ENCODE assay signal across 7 mouse cellular contexts in genomic region chr1:133492291-133492985, GRCm38 (mm10).
A peak's percentile ranks its signal among the peaks of the same experiment; 100 is the strongest.
DNase-seq lines count a peak whose midpoint lies in the region; ATAC-seq lines count a peak whose summit lies in the region.

No protein-coding gene starts in this region.

- peak; percentile 98 for DNase-seq in ZHBTc4 (ENCODE audit: low read depth, low spot score)
- DNase-seq in embryonic facial prominence, embryonic 10.5 days (ENCODE audit: low spot score) = peak; percentile 70
- peak; percentile 46 for DNase-seq in layer of hippocampus, adult 8-10 months (ENCODE audit: low spot score in 2 of 2)
- DNase-seq in spleen, adult 18-20 months = no peak

- H3K36me3 ChIP-seq in embryonic facial prominence, embryonic 10.5 days (replicated peaks) = no peaks in the 10 kb centered on the region
- H3K36me3 ChIP-seq in heart, embryonic 14.5 days (ENCODE audit: control insufficient read depth, insufficient read depth, low read length) = no peaks in the 10 kb centered on the region
- no peaks in the 10 kb centered on the region for H3K36me3 ChIP-seq in liver, embryonic 15.5 days (replicated peaks)
- H3K36me3 ChIP-seq in neural tube, embryonic 14.5 days (ENCODE audit: control insufficient read depth, insufficient read depth, low read length) = no peaks in the 10 kb centered on the region

- peak; percentile 59; the same call in 1 of the 2 replicates for ATAC-seq in heart, embryonic 14.5 days (ENCODE audit: insufficient number of reproducible peaks, insufficient read depth, low FRiP score, low read depth)
- no peak for ATAC-seq in liver, embryonic 15.5 days (ENCODE audit: insufficient read depth)
- peak; percentile 90 for ATAC-seq in neural tube, embryonic 14.5 days (ENCODE audit: low read depth)

- WGBS in embryonic facial prominence, embryonic 10.5 days = 2% methylated on average over 11 of the region's 11 CpGs
- WGBS in heart, embryonic 14.5 days = 4% methylated on average over 11 of the region's 11 CpGs
- WGBS in liver, embryonic 15.5 days (ENCODE audit: insufficient replicate concordance) = 9% methylated on average over 11 of the region's 11 CpGs
- 4% methylated on average over 11 of the region's 11 CpGs for WGBS in neural tube, embryonic 14.5 days

- H3K9me3 ChIP-seq in embryonic facial prominence, embryonic 10.5 days = no peaks in the 10 kb centered on the region
- H3K9me3 ChIP-seq in heart, embryonic 14.5 days (ENCODE audit: control insufficient read depth, low read length) = 0 out of 2 replicates have a peak, but pooled peaks cover 3% of the 10 kb centered on the region
- H3K9me3 ChIP-seq in liver, embryonic 15.5 days (replicated peaks) = no peaks in the 10 kb centered on the region
- H3K9me3 ChIP-seq in neural tube, embryonic 14.5 days (ENCODE audit: control insufficient read depth, low read length) = no peaks in the 10 kb centered on the region

- peaks cover 30% of the 10 kb centered on the region for H3K4me1 ChIP-seq in embryonic facial prominence, embryonic 10.5 days
- peaks cover 25 to 26% of the 10 kb centered on the region in 2 experiments for H3K4me1 ChIP-seq in heart, embryonic 14.5 days (ENCODE audit: control insufficient read depth in 2 of 2, insufficient read depth in 2 of 2, low read length in 2 of 2)
- H3K4me1 ChIP-seq in liver, embryonic 15.5 days (replicated peaks) = peaks cover 12% of the 10 kb centered on the region
- H3K4me1 ChIP-seq in neural tube, embryonic 14.5 days (ENCODE audit: control insufficient read depth, insufficient read depth, low read length) = peaks cover 19% of the 10 kb centered on the region

- H3K27ac ChIP-seq in embryonic facial prominence, embryonic 10.5 days (replicated peaks) = peak overlapping the region; percentile 95
- H3K27ac ChIP-seq in heart, embryonic 14.5 days (replicated peaks in 1 of 2; ENCODE audit: control insufficient read depth in 1 of 2, insufficient read depth in 1 of 2, low read depth in 2 of 2, low read length in 2 of 2) = peak overlapping the region; percentile 71 to 84
- H3K27ac ChIP-seq in liver, embryonic 15.5 days (replicated peaks) = no peak overlapping the region
- peak overlapping the region; percentile 89 for H3K27ac ChIP-seq in neural tube, embryonic 14.5 days (ENCODE audit: low read depth, low read length)

- H3K9ac ChIP-seq in heart, embryonic 14.5 days (ENCODE audit: low read length) = peak overlapping the region; percentile 81
- no peak overlapping the region for H3K9ac ChIP-seq in liver, embryonic 15.5 days
- peak overlapping the region; percentile 60 for H3K9ac ChIP-seq in neural tube, embryonic 14.5 days (replicated peaks; ENCODE audit: low read depth, low read length)

- peak overlapping the region; percentile 87 for H3K4me2 ChIP-seq in heart, embryonic 14.5 days (ENCODE audit: low read length)
- peak overlapping the region; percentile 69 for H3K4me2 ChIP-seq in liver, embryonic 15.5 days
- H3K4me2 ChIP-seq in neural tube, embryonic 14.5 days (ENCODE audit: low read depth, low read length) = peak overlapping the region; percentile 61

- H3K4me3 ChIP-seq in embryonic facial prominence, embryonic 10.5 days = peak overlapping the region; percentile 57
- peak overlapping the region; percentile 42 to 45 for H3K4me3 ChIP-seq in heart, embryonic 14.5 days (ENCODE audit: control insufficient read depth in 1 of 2, insufficient read depth in 1 of 2, low read depth in 1 of 2, low read length in 2 of 2)
- H3K4me3 ChIP-seq in liver, embryonic 15.5 days (replicated peaks) = peak overlapping the region; percentile 33
- H3K4me3 ChIP-seq in neural tube, embryonic 14.5 days (ENCODE audit: low read depth, low read length) = peak overlapping the region; percentile 21

- no peaks in the 10 kb centered on the region for H3K27me3 ChIP-seq in embryonic facial prominence, embryonic 10.5 days (replicated peaks; ENCODE audit: low read depth, poor library complexity, severe bottlenecking)
- H3K27me3 ChIP-seq in heart, embryonic 14.5 days (ENCODE audit: control insufficient read depth, insufficient read depth, low read length) = no peaks in the 10 kb centered on the region
- peaks cover 9% of the 10 kb centered on the region; the same call in 1 of the 2 replicates for H3K27me3 ChIP-seq in liver, embryonic 15.5 days
- H3K27me3 ChIP-seq in neural tube, embryonic 14.5 days (ENCODE audit: control insufficient read depth, insufficient read depth, low read length) = no peaks in the 10 kb centered on the region

Comparison
In these comparisons a context has a peak if more than half of its experiments do, and no peak if none do; other contexts are left out.
1. DNase-seq: peak in ZHBTc4 (single experiment), embryonic facial prominence, embryonic 10.5 days (single experiment) and layer of hippocampus, adult 8-10 months (2 of 2); none in spleen, adult 18-20 months (0 of 2).
2. Peak in every context shown above with its lines, with median percentiles within 50 percentile points of each other: H3K4me3 ChIP-seq and H3K4me2 ChIP-seq.